Mouse (Mus musculus) CD4-positive, CD25-positive, alpha-beta regulatory T cell, adult 9 weeks (primary cell): ENCODE measurements around the gene Gpr141. TPM values are rescaled to one million over a fixed set of nuclear protein-coding genes. Genes with fewer than 3 reads are reported as not detected.

Source experiments
- polyA plus RNA-seq: library from polyadenylated mRNA; unstranded; fragments of 100-300 nt; shearing (Covaris generic); gene quantifications from one replicate; pipeline ENCODE4 v1.2.1, GENCODE M21; 2017

The Gpr141 gene
- polyA plus RNA-seq: 0.19 TPM

DNA sequence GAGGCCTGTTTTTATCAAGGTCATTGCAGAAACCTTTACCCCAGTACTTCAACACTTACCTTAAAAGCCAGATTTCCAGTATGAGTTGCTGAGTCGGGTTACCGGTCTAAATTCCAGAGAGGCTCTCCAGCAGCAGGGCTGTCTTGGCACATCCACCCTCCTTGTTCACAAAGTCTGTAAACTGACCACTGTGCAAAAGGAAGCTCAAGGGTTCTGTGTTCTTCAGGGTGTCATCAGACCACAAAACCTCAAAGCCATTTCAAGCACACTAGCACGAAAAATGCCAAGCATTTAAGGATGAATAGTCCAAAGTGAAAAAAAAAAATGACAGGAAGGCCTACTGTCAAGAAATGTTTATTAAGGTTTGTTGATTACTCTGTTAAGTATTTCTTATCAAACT lies at the start of gene Gpr141:
Gpr141 (minus strand) TSS at position 187 of the 400 bp plus-strand sequence.

Other genes starting within 250 kb of the Gpr141 start
- 0.67 TPM for gene Epdr1, start 204.3 kb downstream of the Gpr141 start, polyA plus RNA-seq
- gene Sfrp4, start 201.2 kb downstream of the Gpr141 start, polyA plus RNA-seq: not detected
- not detected for gene Nme8, start 126.5 kb downstream of the Gpr141 start, polyA plus RNA-seq